In the genomic region with DNA sequence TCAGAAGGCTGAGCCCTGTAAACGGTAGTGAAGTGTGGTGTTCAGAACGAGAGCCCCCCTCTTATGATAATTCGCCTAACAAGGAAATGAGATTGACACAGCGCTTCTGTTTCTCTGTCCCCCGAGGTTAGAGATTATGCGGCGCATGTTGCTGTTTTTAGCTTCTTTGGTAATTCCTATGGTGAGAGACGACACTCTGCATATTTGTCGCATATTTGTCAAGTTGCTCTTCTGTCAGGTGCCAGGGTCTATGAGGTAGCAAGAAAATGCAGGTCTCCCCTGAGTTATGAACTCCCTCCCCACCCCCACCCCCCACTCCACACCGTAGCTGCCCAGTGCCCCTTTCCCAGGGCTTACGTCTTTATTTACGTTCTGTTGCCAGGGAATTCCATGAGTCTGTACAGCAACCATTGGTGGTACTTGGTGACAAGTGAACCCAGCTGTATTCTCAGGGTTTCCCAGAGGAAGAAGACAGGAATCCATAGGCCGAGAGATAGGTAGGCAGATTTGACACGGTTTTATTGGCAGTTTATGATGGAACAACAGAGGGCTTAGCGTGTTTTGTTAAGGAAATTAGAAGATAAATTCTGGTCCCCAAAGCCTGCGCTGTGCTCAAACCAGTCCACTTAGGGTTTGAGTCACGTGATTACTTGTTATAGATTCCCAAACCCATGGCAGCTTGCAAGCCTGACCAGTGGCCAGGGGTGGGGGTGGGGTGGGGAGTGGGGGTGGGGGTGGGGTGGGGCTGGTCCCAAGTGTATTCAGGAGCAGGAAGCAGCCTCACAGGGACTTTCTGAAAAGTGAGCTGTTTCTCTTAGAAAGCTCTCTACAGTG, we compare ENCODE assay signal across 10 mouse cellular contexts. TPM values are rescaled to one million over a fixed set of nuclear protein-coding genes. Genes with fewer than 3 reads are reported as not detected.
DNase-seq lines count a peak whose midpoint lies in the region; ATAC-seq and TF ChIP-seq lines count a peak whose summit lies in the region.
"Had no signal": no experiment of that assay in that cellular context is flagged by ENCODE, and none has a peak within 500 bp of the region (broad histone marks: within the 10 kb centered on the region; RNA-seq: fewer than 3 reads in every experiment).

No protein-coding gene starts in this region.

- peak; percentile 40 for ATAC-seq in heart, postnatal 0 days (ENCODE audit: insufficient read depth, low read depth)
- ATAC-seq in forebrain, embryonic 15.5 days (replicated peaks) = peak; percentile 67
- peak; percentile 78 for ATAC-seq in midbrain, embryonic 15.5 days (replicated peaks)

- no peaks in the 10 kb centered on the region for H3K27me3 ChIP-seq in heart, postnatal 0 days (ENCODE audit: control insufficient read depth, insufficient read depth, low read length)
- H3K27me3 ChIP-seq in forebrain, embryonic 15.5 days = no peaks in the 10 kb centered on the region
- H3K27me3 ChIP-seq in midbrain, embryonic 15.5 days (replicated peaks) = no peaks in the 10 kb centered on the region

- intact Hi-C loops in left cerebral cortex, postnatal 4 days (cut with DNase I) = no loop called here

- TF ChIP-seq CTCF in heart, postnatal 0 days (IDR thresholded peaks at IDR 0.05; ENCODE audit: low read depth) = no peak
- TF ChIP-seq CTCF in layer of hippocampus, adult 2 months (conservative IDR thresholded peaks at IDR 0.05) = no peak

- H3K4me3 ChIP-seq in heart, postnatal 0 days (ENCODE audit: low read depth, low read length) = peak overlapping the region; percentile 30
- H3K4me3 ChIP-seq in forebrain, embryonic 15.5 days = no peak overlapping the region
- H3K4me3 ChIP-seq in midbrain, embryonic 15.5 days = no peak overlapping the region
- no peak overlapping the region for H3K4me3 ChIP-seq in layer of hippocampus, adult 2 months

- no peak overlapping the region for H3K27ac ChIP-seq in heart, postnatal 0 days (ENCODE audit: low read depth)
- no peak overlapping the region for H3K27ac ChIP-seq in forebrain, embryonic 15.5 days (replicated peaks)
- H3K27ac ChIP-seq in midbrain, embryonic 15.5 days = no peak overlapping the region
- no peak overlapping the region for H3K27ac ChIP-seq in layer of hippocampus, adult 2 months

- H3K9ac ChIP-seq in heart, postnatal 0 days (replicated peaks; ENCODE audit: low read depth, low read length) = 0 out of 2 replicates have a peak overlapping the region, but pooled peaks have one; percentile 3
- no peak overlapping the region for H3K9ac ChIP-seq in forebrain, embryonic 15.5 days (replicated peaks)
- no peak overlapping the region for H3K9ac ChIP-seq in midbrain, embryonic 15.5 days

- 14% methylated on average over 17 of the region's 17 CpGs for WGBS in heart, postnatal 0 days
- 23% methylated on average over 17 of the region's 17 CpGs for WGBS in forebrain, embryonic 15.5 days
- 8% methylated on average over 17 of the region's 17 CpGs for WGBS in midbrain, embryonic 15.5 days

- 0 out of 2 replicates have a peak, but pooled peaks cover 5% of the 10 kb centered on the region for H3K4me1 ChIP-seq in heart, postnatal 0 days (ENCODE audit: control insufficient read depth, insufficient read depth)
- H3K4me1 ChIP-seq in forebrain, embryonic 15.5 days = peaks cover 7% of the 10 kb centered on the region
- H3K4me1 ChIP-seq in midbrain, embryonic 15.5 days = peaks cover 13% of the 10 kb centered on the region; the same call in 1 of the 2 replicates

- no peak for TF ChIP-seq EP300 in heart, postnatal 0 days (IDR thresholded peaks at IDR 0.05; ENCODE audit: low read depth)

- H3K4me2 ChIP-seq in heart, postnatal 0 days (ENCODE audit: low read depth, low read length) = peak overlapping the region; percentile 57
- 0 out of 2 replicates have a peak overlapping the region, but pooled peaks have one; percentile 4 for H3K4me2 ChIP-seq in forebrain, embryonic 15.5 days (replicated peaks)
- peak overlapping the region; percentile 40 for H3K4me2 ChIP-seq in midbrain, embryonic 15.5 days

- no peaks in the 10 kb centered on the region for H3K36me3 ChIP-seq in heart, postnatal 0 days (replicated peaks; ENCODE audit: control insufficient read depth, insufficient read depth, low read length)
- H3K36me3 ChIP-seq in forebrain, embryonic 15.5 days = no peaks in the 10 kb centered on the region
- H3K36me3 ChIP-seq in midbrain, embryonic 15.5 days (replicated peaks) = no peaks in the 10 kb centered on the region

- DNase-seq in heart, postnatal 0 days (ENCODE audit: low spot score) = peak; percentile 43
- DNase-seq in heart, adult 8-10 months (ENCODE audit: low spot score) = no peak
- DNase-seq in R1 (ENCODE audit: low read depth, low spot score) = peak; percentile 58
- DNase-seq in layer of hippocampus, adult 2 months (ENCODE audit: low spot score in 2 of 2) = no peak
- no peak for DNase-seq in left cerebral cortex, postnatal 4 days
- DNase-seq in thymus, postnatal 25 days = no peak
- DNase-seq: cerebellum, adult 11-12 months; kidney, postnatal 4 days had no signal

- no peaks in the 10 kb centered on the region for H3K9me3 ChIP-seq in heart, postnatal 0 days (replicated peaks; ENCODE audit: control insufficient read depth, low read length)
- H3K9me3 ChIP-seq in forebrain, embryonic 15.5 days = no peaks in the 10 kb centered on the region
- no peaks in the 10 kb centered on the region for H3K9me3 ChIP-seq in midbrain, embryonic 15.5 days

RNA-seq across cellular contexts. Expression of a gene that starts 16.3 kb away (rescaled TPM):
- 11.2 and 13.3 TPM in 2 replicates for total RNA-seq in heart, postnatal 0 days (2014; rRNA removed; ENCODE audit: low replicate concordance)
- 5.8 and 6.8 TPM in 2 replicates for polyA plus RNA-seq in heart, postnatal 0 days (2015; fragmentation: Nextera tagmentation; extraction: Ambion mirVana)
- total RNA-seq in heart, adult 8-10 months (2022) = 1 to 10 TPM; 2.6 to 3.4 (median 2.8) TPM
- 7.4 and 7.8 TPM in 2 replicates for polyA plus RNA-seq in forebrain, embryonic 15.5 days (2015; fragmentation: Nextera tagmentation; extraction: Ambion mirVana)
- 13.2 and 13.7 TPM in 2 replicates for polyA plus RNA-seq in midbrain, embryonic 15.5 days (2015; fragmentation: Nextera tagmentation; extraction: Ambion mirVana)
- 1 to 10 TPM; 9.2 to 9.4 TPM for total RNA-seq in layer of hippocampus, adult 2 months (2021)
- total RNA-seq in left cerebral cortex, postnatal 4 days (2021) = 10 to 100 TPM; 14.0 to 14.8 TPM

Comparison
In these comparisons a context has a peak if more than half of its experiments do, and no peak if none do; other contexts are left out.
1. DNase-seq: peak in heart, postnatal 0 days (single experiment) and R1 (single experiment); none in heart, adult 8-10 months (single experiment), layer of hippocampus, adult 2 months (0 of 2), left cerebral cortex, postnatal 4 days (single experiment) and thymus, postnatal 25 days (single experiment).
2. H3K4me2 ChIP-seq: peak in every context shown above with its lines; median percentile 57 in heart, postnatal 0 days; 40 in midbrain, embryonic 15.5 days; 4 in forebrain, embryonic 15.5 days.
3. Peak in every context shown above with its lines, with median percentiles within 50 percentile points of each other: ATAC-seq.